Mouse (Mus musculus) gastrocnemius, adult 2 months (tissue): ENCODE measurements around the gene Slc6a9. TPM values are rescaled to one million over a fixed set of nuclear protein-coding genes. Genes with fewer than 3 reads are reported as not detected.

ENCODE experiments used
- DNase-seq: peaks from one replicate; pipeline ENCODE4 v3.0.0; 2022
- H3K27ac ChIP-seq: fragments of 200-600 bp; 2 replicates; pipeline ENCODE4 v1.8.1; 2022; ENCODE audit warnings: mild to moderate bottlenecking
- H3K4me3 ChIP-seq: fragments of 200-600 bp; 2 replicates; pipeline ENCODE4 v1.8.1; 2022; ENCODE audit warnings: mild to moderate bottlenecking, moderate library complexity
- CTCF ChIP-seq: fragments of 200-600 bp; IDR thresholded peaks from 2 replicates; pipeline ENCODE4 v1.8.1; 2022; ENCODE audit warnings: antibody characterized with exemption, mild to moderate bottlenecking, moderate library complexity
- intact Hi-C: fragments of 180-260 bp; cut with DNase I; formaldehyde crosslinking; loops from one replicate; pipeline ENCODE4 v1.15.1; 2025
- long read RNA-seq, 2 experiments: library from polyadenylated mRNA; stranded (forward); transcript quantifications; one replicate each; pipeline ENCODE4 v2.0.0; 2021
- total RNA-seq, 2 experiments: library from RNA; stranded (reverse); gene quantifications; 2 replicates each; pipeline ENCODE4 v1.2.3; 2021

Gene Slc6a9
- total RNA-seq, result 1 to 10 TPM; 5.0 to 7.0 TPM
- long read RNA-seq, experiment 1, partial matches to known transcripts, result 0 of 4 reads
- long read RNA-seq, experiment 1, other reads (novel, unspliced or antisense), result 1 of 4 reads
- long read RNA-seq, experiment 2, partial matches to known transcripts, result 0 of 1 reads
- long read RNA-seq, experiment 2, other reads (novel, unspliced or antisense), result 1 of 1 reads

GRCm38 (mm10) chr4:117834457-117834844 lies at the start of gene Slc6a9:
TSS of gene Slc6a9 (plus strand) at chr4:117834506.
- intact Hi-C loops, result loop anchor here (2.0 kb wide), 1 partner anchor 80 kb away; the partner anchor contains the start of gene Ipo13
- no peak for TF ChIP-seq CTCF
- no peak for DNase-seq
- Histone ChIP-seq H3K4me3 (peak within 1 kb of the TSS; percentile 89), H3K27ac (peak within 1 kb of the TSS; percentile 96)

- TF ChIP-seq CTCF, result no peak
- DNase-seq, result no peak
- Histone ChIP-seq H3K27ac (no peak overlapping the region), H3K4me3 (peak overlapping the region; percentile 43)
- intact Hi-C loops, result no loop called here
Measured at GRCm38 (mm10) chr4:117786963-117787362, 47.3 kb upstream of the Slc6a9 start.

- H3K27ac ChIP-seq, result no peak overlapping the region
- H3K4me3 ChIP-seq, result no peak overlapping the region
- no peak for TF ChIP-seq CTCF
- DNase-seq, result no peak
- intact Hi-C loops, result no loop called here
Measured at GRCm38 (mm10) chr4:117788308-117788707, 46.0 kb upstream of the Slc6a9 start.

GRCm38 (mm10) chr4:117799904-117800303 lies 34.4 kb upstream of the Slc6a9 start:
- no peak for DNase-seq
- no peak overlapping the region for H3K4me3 ChIP-seq
- intact Hi-C loops, result no loop called here
- H3K27ac ChIP-seq, result no peak overlapping the region
- peak; percentile 22; the same call in 1 of the 2 replicates for TF ChIP-seq CTCF

GRCm38 (mm10) chr4:117806992-117807391 lies 27.3 kb upstream of the Slc6a9 start:
- no peak for TF ChIP-seq CTCF
- Histone ChIP-seq H3K4me3 (no peak overlapping the region), H3K27ac (no peak overlapping the region)
- intact Hi-C loops, result no loop called here
- DNase-seq, result no peak

GRCm38 (mm10) chr4:117810933-117811332 lies 23.4 kb upstream of the Slc6a9 start:
- peak; percentile 33; the same call in 1 of the 2 replicates for TF ChIP-seq CTCF
- intact Hi-C loops, result no loop called here
- no peak for DNase-seq

GRCm38 (mm10) chr4:117813591-117814192 lies 20.6 kb upstream of the Slc6a9 start:
- TF ChIP-seq CTCF, result no peak
- no peak overlapping the region for H3K4me3 ChIP-seq
- no peak for DNase-seq
- intact Hi-C loops, result no loop called here
- no peak overlapping the region for H3K27ac ChIP-seq

More at GRCm38 (mm10) chr4:117810933-117811332, 23.4 kb upstream of the Slc6a9 start:
- no peak overlapping the region for H3K4me3 ChIP-seq
- H3K27ac ChIP-seq, result no peak overlapping the region

GRCm38 (mm10) chr4:117814333-117814732 lies 20.0 kb upstream of the Slc6a9 start:
- Histone ChIP-seq H3K27ac (no peak overlapping the region), H3K4me3 (no peak overlapping the region)
- intact Hi-C loops, result no loop called here
- TF ChIP-seq CTCF, result no peak
- DNase-seq, result no peak

- Histone ChIP-seq H3K4me3 (no peak overlapping the region), H3K27ac (no peak overlapping the region)
- no peak for TF ChIP-seq CTCF
- intact Hi-C loops, result no loop called here
- no peak for DNase-seq
Measured at GRCm38 (mm10) chr4:117816776-117817175, 17.5 kb upstream of the Slc6a9 start.

- no peak overlapping the region for H3K27ac ChIP-seq
- DNase-seq, result no peak
- no peak for TF ChIP-seq CTCF
- no peak overlapping the region for H3K4me3 ChIP-seq
- intact Hi-C loops, result no loop called here
Measured at GRCm38 (mm10) chr4:117818032-117818431, 16.3 kb upstream of the Slc6a9 start.

- H3K27ac ChIP-seq, result no peak overlapping the region
- no peak for TF ChIP-seq CTCF
- no peak for DNase-seq
- H3K4me3 ChIP-seq, result no peak overlapping the region
- intact Hi-C loops, result loop anchor here (1.0 to 10.0 kb wide), 3 partner anchors 30 to 466 kb away; partner anchors contain the start of gene Ptprf
Measured at GRCm38 (mm10) chr4:117828572-117829145, 5.6 kb upstream of the Slc6a9 start.

GRCm38 (mm10) chr4:117829260-117830123 lies 4.8 kb upstream of the Slc6a9 start:
- peak; percentile 84 for DNase-seq
- intact Hi-C loops, result loop anchor here (1.0 to 10.0 kb wide), 3 partner anchors 29 to 465 kb away; partner anchors contain the start of gene Ptprf
- peak; percentile 93 for TF ChIP-seq CTCF
- peak overlapping the region; percentile 50 for H3K4me3 ChIP-seq
- H3K27ac ChIP-seq, result peak overlapping the region; percentile 80
